Mouse (Mus musculus) liver, adult 2 months (tissue): ENCODE measurements around the gene Dtx4. TPM values are rescaled to one million over a fixed set of nuclear protein-coding genes. Genes with fewer than 3 reads are reported as not detected.

Experiments
- DNase-seq: peaks from one replicate; pipeline ENCODE4 v3.0.0-alpha.2; 2011; ENCODE audit warnings: low read depth, low spot score; ENCODE audit errors: extremely low read depth
- H3K27ac ChIP-seq: fragments of 200-500 bp; replicated peaks from 2 replicates; pipeline ENCODE4 v1.5.1; 2012; ENCODE audit warnings: low read depth, mild to moderate bottlenecking, control low read depth, inconsistent platforms, low read length; ENCODE audit not compliant: insufficient read depth
- H3K27me3 ChIP-seq: fragments of 200-500 bp; 2 replicates; pipeline ENCODE4 v1.6.1; 2012; ENCODE audit warnings: mild to moderate bottlenecking, moderate library complexity, low read length, inconsistent platforms; ENCODE audit not compliant: control insufficient read depth, insufficient read depth
- H3K36me3 ChIP-seq: fragments of 200-500 bp; 2 replicates; pipeline ENCODE4 v1.6.1; 2012; ENCODE audit warnings: low read length, inconsistent platforms; ENCODE audit not compliant: control insufficient read depth, insufficient read depth
- H3K4me1 ChIP-seq: fragments of 200-500 bp; 2 replicates; pipeline ENCODE4 v1.6.1; 2011; ENCODE audit warnings: low read length; ENCODE audit not compliant: control insufficient read depth, insufficient read depth
- H3K4me3 ChIP-seq: fragments of 200-500 bp; 2 replicates; pipeline ENCODE4 v1.5.1; 2011; ENCODE audit warnings: low read depth, mild to moderate bottlenecking, control low read depth, low read length, moderate library complexity; ENCODE audit not compliant: insufficient read depth
- H3K79me2 ChIP-seq: fragments of 200-500 bp; 2 replicates; pipeline ENCODE4 v1.6.1; 2012; ENCODE audit warnings: inconsistent platforms, mild to moderate bottlenecking, low read length, moderate library complexity; ENCODE audit not compliant: control insufficient read depth, insufficient read depth
- H3K9ac ChIP-seq: fragments of 200-500 bp; 2 replicates; pipeline ENCODE4 v1.6.1; 2012; ENCODE audit warnings: low read depth, mild to moderate bottlenecking, control low read depth, inconsistent platforms, low read length
- CTCF ChIP-seq: fragments of 200-500 bp; IDR thresholded peaks from 2 replicates; pipeline ENCODE4 v1.5.1; 2011; ENCODE audit warnings: low read depth, low read length, control low read depth
- POLR2A ChIP-seq: fragments of 200-500 bp; IDR thresholded peaks from 2 replicates; pipeline ENCODE4 v1.6.1; 2011; ENCODE audit warnings: low read length, control low read depth; ENCODE audit not compliant: insufficient read depth; ENCODE audit errors: extremely low read depth
- WGBS: fragments of 180-500 bp; shearing (Covaris S2); methylation state at CpG from one replicate; pipeline ENCODE4 v1.1.7; 2018; 5-methylcytosine and 5-hydroxymethylcytosine counted together
- polyA plus RNA-seq: library from polyadenylated mRNA; depleted of rRNA; stranded (reverse); fragments of >200 nt; gene quantifications from 2 replicates; pipeline ENCODE4 v1.2.3, GENCODE M21; 2012
- total RNA-seq: library from RNA; depleted of rRNA; stranded (reverse); fragments of >200 nt; gene quantifications from 2 replicates; pipeline ENCODE4 v1.2.3, GENCODE M21; 2014

The Dtx4 gene
- total and polyA plus RNA-seq, 2 experiments: 1.8 to 6.5 TPM

DNA sequence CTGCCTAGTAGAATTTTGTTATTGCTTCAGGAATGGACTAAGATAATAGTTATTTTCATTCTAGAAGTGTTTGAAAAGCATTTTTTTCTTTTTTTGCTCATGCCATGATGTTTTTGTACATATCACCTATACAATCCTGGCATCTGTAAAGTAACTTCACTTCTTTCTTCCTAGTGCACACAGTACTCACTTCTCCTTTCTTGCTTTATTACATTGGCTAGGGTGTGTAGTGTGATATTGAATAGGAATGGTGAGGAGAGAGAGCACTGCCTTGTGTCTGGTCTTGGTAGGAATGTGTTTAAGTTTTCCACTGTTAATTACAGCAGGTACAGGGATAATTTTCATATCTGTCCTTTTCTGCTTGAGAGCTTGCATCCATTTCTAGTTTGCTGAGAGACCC, 13.4 kb upstream of the Dtx4 start:
- no peaks in the 10 kb centered on the region for H3K4me1 ChIP-seq
- H3K4me3 ChIP-seq: no peak overlapping the region
- H3K27me3 ChIP-seq: no peaks in the 10 kb centered on the region
- H3K79me2 ChIP-seq: no peaks in the 10 kb centered on the region
- no peak overlapping the region for H3K27ac ChIP-seq
- H3K9ac ChIP-seq: no peak overlapping the region
- no peaks in the 10 kb centered on the region for H3K36me3 ChIP-seq
- DNase-seq: no peak
- TF ChIP-seq POLR2A (no peak), CTCF (no peak)

DNA sequence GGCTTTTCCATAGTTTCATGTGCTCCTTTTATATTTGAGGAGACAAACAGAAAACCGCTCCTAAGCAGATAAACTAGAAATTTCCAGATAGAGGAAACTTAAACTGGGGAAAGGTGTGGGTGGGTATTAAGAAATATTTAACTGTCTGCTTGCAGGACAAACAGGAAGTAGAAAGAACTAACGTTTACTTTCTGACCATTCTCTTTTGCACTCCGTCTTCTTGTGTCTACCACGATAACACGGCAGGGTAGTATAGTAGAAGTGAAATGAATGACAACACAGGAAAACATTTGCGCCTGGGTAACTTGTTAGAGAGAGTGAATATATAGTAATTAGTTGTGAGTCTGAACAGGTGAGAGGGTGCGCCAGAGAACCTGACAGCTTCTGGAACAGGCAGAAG, 1.5 kb upstream of the Dtx4 start:
- Histone ChIP-seq H3K79me2 (0 out of 2 replicates have a peak, but pooled peaks cover 6% of the 10 kb centered on the region), H3K4me3 (no peak overlapping the region), H3K36me3 (no peaks in the 10 kb centered on the region), H3K4me1 (peaks cover 5% of the 10 kb centered on the region), H3K9ac (no peak overlapping the region), H3K27me3 (no peaks in the 10 kb centered on the region), H3K27ac (no peak overlapping the region)
- TF ChIP-seq CTCF (no peak), POLR2A (no peak)
- DNase-seq: no peak
- whole genome bisulfite sequencing: 60% methylated on average over 7 of the region's 7 CpGs

DNA sequence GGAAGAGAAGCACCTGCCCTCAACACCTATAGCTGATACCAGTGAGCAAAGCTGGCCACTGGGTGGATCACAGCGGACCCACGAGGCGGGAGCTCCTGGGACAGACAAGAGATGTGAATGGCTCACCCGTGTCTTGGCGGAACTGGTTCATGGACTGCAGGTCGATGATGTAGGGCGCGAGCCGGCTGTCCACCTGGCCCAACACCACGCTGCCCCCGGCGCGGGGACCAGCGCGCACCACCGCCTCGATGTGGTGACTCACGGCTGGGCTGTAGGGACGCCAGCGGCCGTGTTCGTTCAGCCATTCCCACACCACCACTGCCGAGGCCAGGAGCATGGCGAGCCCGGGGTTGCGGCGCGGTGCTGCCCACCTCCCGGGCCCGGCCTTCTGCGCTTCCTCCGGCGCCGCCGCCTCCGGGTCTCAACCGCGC, 358 bp downstream of the Dtx4 start:
- peak; percentile 21 for DNase-seq
- Histone ChIP-seq H3K4me1 (peaks cover 5% of the 10 kb centered on the region), H3K36me3 (no peaks in the 10 kb centered on the region), H3K4me3 (peak overlapping the region; percentile 67), H3K79me2 (peaks cover 9% of the 10 kb centered on the region; the same call in 1 of the 2 replicates), H3K9ac (peak overlapping the region; percentile 89), H3K27ac (no peak overlapping the region), H3K27me3 (no peaks in the 10 kb centered on the region)
- under 1% methylated on average over 38 of the region's 38 CpGs for WGBS
- TF ChIP-seq CTCF: peak; percentile 13; the same call in 1 of the 2 replicates
- no peak for TF ChIP-seq POLR2A

DNA sequence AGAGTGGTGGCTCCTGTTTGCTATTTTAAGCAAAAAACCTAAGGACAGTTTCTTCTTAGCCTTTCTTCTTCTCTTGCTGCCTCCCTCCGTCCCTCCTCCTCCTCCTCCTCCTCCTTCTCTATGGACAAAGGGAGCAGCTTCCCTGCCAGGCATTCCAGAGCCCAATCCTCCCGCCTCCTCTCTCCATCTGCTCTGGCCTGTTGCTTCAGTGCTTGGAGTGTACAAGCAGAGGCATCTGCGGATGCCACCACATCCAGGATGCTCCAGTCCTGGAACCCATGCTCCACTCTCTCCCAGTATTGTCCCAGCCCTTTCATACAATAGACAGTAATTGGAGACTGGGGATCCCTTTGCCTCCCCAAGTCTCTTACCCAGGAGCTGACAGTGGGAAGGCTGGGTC, 1.1 kb downstream of the Dtx4 start:
- H3K36me3 ChIP-seq: no peaks in the 10 kb centered on the region
- no peak for DNase-seq
- WGBS: 73% methylated on average over 3 of the region's 3 CpGs
- TF ChIP-seq POLR2A (no peak), CTCF (no peak)
- H3K9ac ChIP-seq: no peak overlapping the region
- peaks cover 9% of the 10 kb centered on the region; the same call in 1 of the 2 replicates for H3K79me2 ChIP-seq
- no peak overlapping the region for H3K4me3 ChIP-seq
- no peak overlapping the region for H3K27ac ChIP-seq
- no peaks in the 10 kb centered on the region for H3K27me3 ChIP-seq
- peaks cover 5% of the 10 kb centered on the region for H3K4me1 ChIP-seq

DNA sequence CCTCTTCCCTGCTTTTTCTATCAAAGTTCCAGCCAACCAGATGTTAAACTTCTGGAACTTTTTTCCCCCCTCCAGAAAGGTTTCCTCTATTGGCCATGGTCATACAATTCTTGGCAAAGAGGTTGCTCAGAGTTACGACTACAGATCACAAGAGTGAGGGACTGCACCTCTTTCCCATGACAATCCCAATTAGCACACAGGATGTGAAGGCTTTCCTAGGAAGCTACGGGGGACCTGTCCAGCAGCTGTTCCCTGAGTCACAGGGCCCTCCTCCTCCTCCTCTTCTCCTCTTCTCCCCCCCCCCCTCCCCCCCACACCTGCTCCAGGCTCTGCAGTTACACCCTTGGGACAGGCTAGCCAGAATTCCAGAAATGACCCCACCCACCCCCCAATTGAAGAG, 1.8 kb downstream of the Dtx4 start:
- Histone ChIP-seq H3K27me3 (no peaks in the 10 kb centered on the region), H3K79me2 (peaks cover 9% of the 10 kb centered on the region; the same call in 1 of the 2 replicates), H3K36me3 (no peaks in the 10 kb centered on the region), H3K4me3 (no peak overlapping the region), H3K9ac (no peak overlapping the region), H3K27ac (no peak overlapping the region), H3K4me1 (peaks cover 5% of the 10 kb centered on the region)
- TF ChIP-seq POLR2A (no peak), CTCF (no peak)
- no peak for DNase-seq
- WGBS: 73% methylated on average over 2 of the region's 2 CpGs

DNA sequence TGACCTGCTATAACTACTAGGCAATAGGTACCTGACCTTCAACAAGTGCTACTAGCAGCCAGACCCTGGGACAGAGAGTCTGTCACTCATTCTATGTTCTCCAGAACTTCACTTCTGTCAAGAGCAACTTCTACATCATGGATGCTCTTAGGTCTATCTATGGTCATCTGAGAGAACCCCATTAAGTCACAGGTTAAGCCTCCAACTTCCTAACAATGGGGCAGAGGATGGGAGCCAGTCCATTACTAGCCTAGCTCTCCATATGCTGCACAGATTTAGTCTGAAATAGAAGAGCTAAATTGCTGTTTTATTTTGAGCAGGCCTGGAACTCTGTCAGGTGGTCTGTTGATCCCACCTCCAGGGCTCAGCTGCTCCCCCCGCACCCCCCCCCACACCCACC, 2.3 kb downstream of the Dtx4 start:
- Histone ChIP-seq H3K4me1 (peaks cover 5% of the 10 kb centered on the region), H3K36me3 (no peaks in the 10 kb centered on the region), H3K27ac (no peak overlapping the region), H3K9ac (no peak overlapping the region), H3K27me3 (no peaks in the 10 kb centered on the region), H3K4me3 (no peak overlapping the region), H3K79me2 (peaks cover 9% of the 10 kb centered on the region; the same call in 1 of the 2 replicates)
- WGBS: 87% methylated on average over 1 of the region's 1 CpGs
- no peak for TF ChIP-seq POLR2A
- TF ChIP-seq CTCF: no peak
- DNase-seq: no peak
